In genomic region chr1:56973593-56973950, GRCm38 (mm10) we compare ENCODE assay signal across 8 mouse cellular contexts. TPM values are rescaled to one million over a fixed set of nuclear protein-coding genes. Genes with fewer than 3 reads are reported as not detected.
A peak's percentile ranks its signal among the peaks of the same experiment; 100 is the strongest.
DNase-seq lines count a peak whose midpoint lies in the region; ATAC-seq and TF ChIP-seq lines count a peak whose summit lies in the region.

No protein-coding gene starts in this region.

- peaks cover 7% of the 10 kb centered on the region; the same call in 1 of the 2 replicates for H3K4me1 ChIP-seq in cerebellum, adult 2 months (ENCODE audit: control insufficient read depth, insufficient read depth, low read length)
- peaks cover 3% of the 10 kb centered on the region for H3K4me1 ChIP-seq in spleen, adult 2 months (ENCODE audit: control insufficient read depth, insufficient read depth, insufficient read length)
- H3K4me1 ChIP-seq in liver, embryonic 13.5 days (replicated peaks) = peaks cover 9% of the 10 kb centered on the region; the same call in 1 of the 2 replicates
- peaks cover 27% of the 10 kb centered on the region for H3K4me1 ChIP-seq in stomach, embryonic 16.5 days (ENCODE audit: control insufficient read depth, insufficient read depth, low read length)

- H3K4me3 ChIP-seq in cerebellum, adult 2 months (replicated peaks; ENCODE audit: insufficient read depth, low read depth, low read length) = peak overlapping the region; percentile 84
- H3K4me3 ChIP-seq in spleen, adult 2 months (ENCODE audit: extremely low read depth, insufficient read depth, insufficient read length) = peak overlapping the region; percentile 63
- peak overlapping the region; percentile 62 for H3K4me3 ChIP-seq in liver, embryonic 13.5 days (replicated peaks)
- H3K4me3 ChIP-seq in stomach, embryonic 16.5 days (replicated peaks; ENCODE audit: low read length) = peak overlapping the region; percentile 84

- H3K27ac ChIP-seq in cerebellum, adult 2 months (ENCODE audit: insufficient read depth, low read length) = no peak overlapping the region
- no peak overlapping the region for H3K27ac ChIP-seq in spleen, adult 2 months (ENCODE audit: insufficient read depth, low read length)
- no peak overlapping the region for H3K27ac ChIP-seq in liver, embryonic 13.5 days
- H3K27ac ChIP-seq in stomach, embryonic 16.5 days (ENCODE audit: low read length) = no peak overlapping the region

- no peak for TF ChIP-seq CTCF in cerebellum, adult 2 months (IDR thresholded peaks at IDR 0.05; ENCODE audit: borderline replicate concordance, insufficient read depth, low read depth, low read length)
- no peak for TF ChIP-seq CTCF in spleen, adult 2 months (IDR thresholded peaks at IDR 0.05; ENCODE audit: extremely low read depth, insufficient read depth, insufficient read length, insufficient replicate concordance)

- peaks cover 7% of the 10 kb centered on the region; the same call in 1 of the 2 replicates for H3K27me3 ChIP-seq in cerebellum, adult 2 months (ENCODE audit: control insufficient read depth, insufficient read depth, low read length)
- H3K27me3 ChIP-seq in spleen, adult 2 months (ENCODE audit: control insufficient read depth, insufficient read depth, low read length) = peaks cover 41% of the 10 kb centered on the region
- peaks cover 93% of the 10 kb centered on the region for H3K27me3 ChIP-seq in liver, embryonic 13.5 days
- peaks cover 52% of the 10 kb centered on the region for H3K27me3 ChIP-seq in stomach, embryonic 16.5 days (ENCODE audit: control insufficient read depth, insufficient read depth, low read length)

- H3K4me2 ChIP-seq in liver, embryonic 13.5 days = peak overlapping the region; percentile 76
- H3K4me2 ChIP-seq in stomach, embryonic 16.5 days (ENCODE audit: low read depth, low read length) = peak overlapping the region; percentile 97

- H3K9me3 ChIP-seq in liver, embryonic 13.5 days (replicated peaks) = no peaks in the 10 kb centered on the region
- H3K9me3 ChIP-seq in stomach, embryonic 16.5 days (replicated peaks; ENCODE audit: control insufficient read depth, low read length) = no peaks in the 10 kb centered on the region

- ATAC-seq in liver, embryonic 13.5 days (ENCODE audit: low read depth) = no peak; the same call in 1 of the 2 replicates
- no peak for ATAC-seq in stomach, embryonic 16.5 days (ENCODE audit: insufficient read depth, low FRiP score)

- 2% methylated on average over 16 of the region's 16 CpGs for WGBS in cerebellum, adult 2 months
- under 1% methylated on average over 16 of the region's 16 CpGs for WGBS in spleen, adult 2 months
- 1% methylated on average over 16 of the region's 16 CpGs for WGBS in liver, embryonic 13.5 days (ENCODE audit: insufficient replicate concordance)
- WGBS in stomach, embryonic 16.5 days = under 1% methylated on average over 16 of the region's 16 CpGs

- H3K9ac ChIP-seq in liver, embryonic 13.5 days = no peak overlapping the region
- H3K9ac ChIP-seq in stomach, embryonic 16.5 days (ENCODE audit: low read length) = peak overlapping the region; percentile 83

- no peak for DNase-seq in cerebellum, adult 2 months
- DNase-seq in cerebellum, adult 18-20 months = no peak
- DNase-seq in spleen, adult 2 months (ENCODE audit: low read depth in 1 of 2, low spot score in 2 of 2) = no peak
- DNase-seq in spleen, adult 12 weeks (ENCODE audit: low spot score) = no peak
- no peak for DNase-seq in liver, embryonic 13.5 days
- DNase-seq in thymus, postnatal 36 days = no peak
- DNase-seq in spleen, postnatal 4 days (ENCODE audit: low spot score in 2 of 2) = no peak

- TF ChIP-seq POLR2A in cerebellum, adult 2 months (IDR thresholded peaks at IDR 0.05; ENCODE audit: borderline replicate concordance, insufficient read depth, low read length) = no peak
- no peak for TF ChIP-seq POLR2A in spleen, adult 2 months (IDR thresholded peaks at IDR 0.05; ENCODE audit: low read depth, low read length)

- no peaks in the 10 kb centered on the region for H3K36me3 ChIP-seq in spleen, adult 2 months (ENCODE audit: control insufficient read depth, insufficient read depth, low read length)
- H3K36me3 ChIP-seq in liver, embryonic 13.5 days = no peaks in the 10 kb centered on the region
- H3K36me3 ChIP-seq in stomach, embryonic 16.5 days (ENCODE audit: control insufficient read depth, insufficient read depth, low read length) = no peaks in the 10 kb centered on the region

RNA-seq across cellular contexts. Expression of gene Satb2, which starts 4.9 kb away (rescaled TPM):
- 0.29 and 0.40 TPM in 2 replicates for polyA plus RNA-seq in cerebellum, adult 2 months (2012; rRNA removed)
- 0.13 and 0.36 TPM in 2 replicates for polyA plus RNA-seq in spleen, adult 2 months (2012; rRNA removed)
- 0.03 and 0.05 TPM in 2 replicates for polyA plus RNA-seq in liver, embryonic 13.5 days (2015; fragmentation: Nextera tagmentation; extraction: Ambion mirVana)
- polyA plus RNA-seq in stomach, embryonic 16.5 days (2015; fragmentation: Nextera tagmentation; extraction: Ambion mirVana) = 0.31 and 0.32 TPM in 2 replicates
